Mouse (Mus musculus) megakaryocyte progenitor cell, adult 5-6 weeks (primary cell): ENCODE data around the gene Azin2. TPM values are rescaled to one million over a fixed set of nuclear protein-coding genes. Genes with fewer than 3 reads are reported as not detected.

Source experiments
- total RNA-seq, 2 experiments: library from RNA; stranded (forward) in 1 of 2; stranded (reverse) in 1 of 2; fragments of 157-497, 149-512 nt in 1 of 2; fragments of 200-1000 nt in 1 of 2; gene quantifications; 2 replicates each; pipeline versions ENCODE4 v1.2.3 to v1.2.4; 2015 to 2017

Gene Azin2
- total RNA-seq, 2 experiments from 2014 or later: 0.91 to 2.2 TPM

Other genes with a start within 250 kb of the Azin2 start
- gene A3galt2, start 207.1 kb downstream of the Azin2 start, total RNA-seq (2015): not detected in 2 replicates
- not detected in 2 replicates for gene A3galt2, start 207.1 kb downstream of the Azin2 start, total RNA-seq (2017)
- gene Zfp362, start 156.4 kb downstream of the Azin2 start, total RNA-seq (2015): 20.5 and 22.2 TPM in 2 replicates
- gene Zfp362, start 156.4 kb downstream of the Azin2 start, total RNA-seq (2017): 4.7 and 5.7 TPM in 2 replicates
- gene Trim62, start 78.9 kb downstream of the Azin2 start, total RNA-seq (2015): 0.62 and 0.66 TPM in 2 replicates
- gene Trim62, start 78.9 kb downstream of the Azin2 start, total RNA-seq (2017): 0.33 and 0.41 TPM in 2 replicates
- gene Ak2, start 29.5 kb upstream of the Azin2 start, total RNA-seq (2015): 97.7 and 107 TPM in 2 replicates
- 165 and 176 TPM in 2 replicates for gene Ak2, start 29.5 kb upstream of the Azin2 start, total RNA-seq (2017)
- 24.5 and 29.0 TPM in 2 replicates for gene Rnf19b, start 95.8 kb upstream of the Azin2 start, total RNA-seq (2015)
- gene Rnf19b, start 95.8 kb upstream of the Azin2 start, total RNA-seq (2017): 44.3 and 49.5 TPM in 2 replicates
- 1.6 TPM in 1 of 2 replicates, not detected in the other for gene Tmem54, start 143.1 kb upstream of the Azin2 start, total RNA-seq (2015)
- 0.12 TPM in 1 of 2 replicates, not detected in the other for gene Tmem54, start 143.1 kb upstream of the Azin2 start, total RNA-seq (2017)
- gene Hpca, start 159.6 kb upstream of the Azin2 start, total RNA-seq (2015): not detected in 2 replicates
- gene Hpca, start 159.6 kb upstream of the Azin2 start, total RNA-seq (2017): not detected in 2 replicates
- not detected in 2 replicates for gene Fndc5, start 174.6 kb upstream of the Azin2 start, total RNA-seq (2015)
- gene Fndc5, start 174.6 kb upstream of the Azin2 start, total RNA-seq (2017): not detected in 2 replicates
- 25.1 and 42.6 TPM in 2 replicates for gene S100pbp, start 227.3 kb upstream of the Azin2 start, total RNA-seq (2015)
- 13.2 and 23.5 TPM in 2 replicates for gene S100pbp, start 227.3 kb upstream of the Azin2 start, total RNA-seq (2017)
- gene Yars, start 227.3 kb upstream of the Azin2 start, total RNA-seq (2015): 25.2 and 28.0 TPM in 2 replicates
- gene Yars, start 227.3 kb upstream of the Azin2 start, total RNA-seq (2017): 55.3 and 60.7 TPM in 2 replicates